Mouse (Mus musculus): Measurements from ENCODE around the gene Habp2.

Gene Habp2

DNA sequence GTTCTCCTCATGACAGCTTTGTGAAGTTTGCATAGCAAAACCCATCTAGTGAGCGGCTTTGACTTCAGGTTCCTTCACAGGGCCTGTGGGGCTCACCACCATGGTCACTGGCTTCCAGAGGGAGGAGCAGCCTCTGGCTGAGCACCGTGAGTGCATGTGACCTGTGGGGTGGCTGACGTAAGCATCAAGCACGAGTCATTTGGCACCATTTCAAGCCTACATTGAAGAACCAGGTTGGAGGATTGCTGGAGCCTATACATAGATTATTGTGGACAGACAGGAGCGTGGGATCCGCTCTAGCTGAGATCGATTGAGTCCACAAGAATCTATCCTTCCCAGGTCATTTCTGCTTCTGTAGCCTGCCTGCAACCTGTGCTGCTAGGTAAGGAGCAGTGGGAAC is at the start of gene Habp2:
Habp2 (plus strand) TSS at position 272 of the 400 bp plus-strand sequence.
- no peak for DNase-seq (ENCODE audit: low read depth, low spot score)

DNA sequence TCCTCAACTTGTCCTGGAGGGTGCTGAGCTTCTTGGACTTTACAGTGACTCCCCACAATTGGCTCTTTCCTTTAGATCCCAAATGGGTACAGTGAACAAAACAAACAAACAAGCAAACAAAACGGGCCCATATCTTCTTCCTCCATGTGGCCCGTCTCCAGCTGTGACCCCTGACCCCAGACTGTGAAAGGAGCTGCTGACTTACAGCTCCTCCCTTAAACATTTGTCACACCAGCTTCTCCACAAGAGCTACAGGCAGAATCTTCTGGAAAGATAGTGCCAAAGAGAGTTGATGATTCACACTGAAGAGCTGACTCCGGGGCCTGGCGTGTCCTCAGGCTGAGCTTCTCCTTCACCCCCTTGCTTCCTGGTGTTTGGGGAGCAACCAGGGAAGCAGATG is 48.4 kb upstream of the Habp2 start:
- DNase-seq (ENCODE audit: low read depth, low spot score): no peak

DNA sequence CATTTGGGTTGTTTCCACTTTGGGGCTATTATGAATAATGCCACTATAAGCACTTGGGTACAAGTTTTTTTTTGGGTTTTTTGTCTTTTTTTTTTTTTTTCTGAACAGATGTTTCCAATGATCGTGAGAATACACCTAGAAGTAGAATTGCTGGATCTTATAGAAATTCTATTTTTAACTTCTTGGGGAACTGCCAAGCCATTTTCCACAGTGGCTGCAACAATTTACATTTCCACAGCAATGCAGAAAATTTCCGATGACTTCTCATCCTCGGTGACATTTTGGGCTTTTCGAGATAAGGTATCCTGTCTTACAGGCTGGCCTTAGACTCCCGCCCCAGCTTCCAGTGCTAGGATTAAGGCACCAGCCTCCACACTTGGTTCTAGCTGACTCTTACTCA is 41.7 kb upstream of the Habp2 start:
- DNase-seq (ENCODE audit: low read depth, low spot score): no peak

GRCm38 (mm10) chr19:56252815-56253214 is 34.1 kb upstream of the Habp2 start:
- no peak for DNase-seq (ENCODE audit: low read depth, low spot score)

DNA sequence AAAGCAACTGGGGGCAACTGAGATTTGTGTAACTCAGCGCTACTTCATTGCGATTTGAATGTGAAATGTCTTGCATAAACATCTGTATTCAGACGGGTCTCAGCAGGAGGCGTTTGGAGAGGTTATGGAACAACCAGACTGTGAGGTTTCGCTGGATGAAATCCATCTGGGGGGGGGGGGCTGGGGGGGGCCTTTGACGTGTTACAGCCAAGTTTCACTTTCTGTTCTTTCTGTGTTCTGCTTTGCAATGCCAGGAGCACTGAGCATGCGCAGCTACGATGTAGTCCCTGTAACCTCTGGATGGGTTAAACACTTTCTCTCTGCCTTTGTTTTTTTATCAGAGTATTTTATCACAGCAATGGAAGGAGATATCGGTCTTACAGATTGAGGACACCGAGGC is 33.7 kb upstream of the Habp2 start:
- no peak for DNase-seq (ENCODE audit: low read depth, low spot score)

GRCm38 (mm10) chr19:56254751-56255150 is 32.2 kb upstream of the Habp2 start:
- DNase-seq (ENCODE audit: low read depth, low spot score): peak; percentile 16

GRCm38 (mm10) chr19:56255506-56255905 is 31.4 kb upstream of the Habp2 start:
- DNase-seq (ENCODE audit: low read depth, low spot score): peak; percentile 46

DNA sequence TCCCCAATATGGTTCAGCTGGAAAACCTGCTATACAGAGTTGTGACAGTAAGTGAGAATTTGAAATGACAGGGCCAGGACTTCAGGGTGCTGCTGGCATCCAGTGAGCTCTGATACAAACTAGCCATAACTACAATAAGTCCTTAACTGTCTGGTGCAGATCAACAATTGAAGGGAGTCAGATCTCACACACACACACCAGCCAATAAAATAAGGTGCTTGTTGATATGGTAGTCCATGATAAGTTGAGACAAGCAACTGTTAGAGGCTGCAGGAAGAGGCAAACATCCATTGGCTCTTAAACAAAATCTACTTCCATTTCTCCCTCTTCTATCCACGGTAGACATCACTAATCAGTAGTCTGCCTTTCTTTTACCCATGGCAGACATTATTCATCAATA is 30.7 kb upstream of the Habp2 start:
- peak; percentile 6 for DNase-seq (ENCODE audit: low read depth, low spot score)

GRCm38 (mm10) chr19:56256741-56257140 is 30.2 kb upstream of the Habp2 start:
- peak; percentile 71 for DNase-seq (ENCODE audit: low read depth, low spot score)

DNA sequence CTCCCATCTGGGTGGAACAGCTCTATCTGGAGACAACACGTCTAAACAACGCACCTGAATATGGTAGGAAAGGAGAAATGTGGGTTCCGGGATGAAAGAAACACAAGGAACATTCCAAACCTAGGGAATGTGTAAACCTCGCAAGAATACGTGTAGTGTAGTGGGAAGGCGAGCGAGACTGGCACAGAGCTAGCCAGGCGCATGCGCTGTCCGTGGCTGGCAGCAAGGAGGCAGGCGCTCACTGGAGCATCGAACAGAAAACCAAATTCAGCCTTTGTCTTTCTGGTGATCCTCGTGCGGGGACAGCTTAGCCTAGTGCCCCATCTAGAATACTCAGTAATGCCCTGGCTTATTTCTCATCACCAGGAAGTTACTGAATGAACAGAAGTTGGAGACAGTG is 23.2 kb upstream of the Habp2 start:
- no peak for DNase-seq (ENCODE audit: low read depth, low spot score)

- no peak for DNase-seq (ENCODE audit: low read depth, low spot score)
Measured at GRCm38 (mm10) chr19:56264175-56264574, 22.8 kb upstream of the Habp2 start.

- DNase-seq (ENCODE audit: low read depth, low spot score): peak; percentile 68
Measured at GRCm38 (mm10) chr19:56265149-56265548, 21.8 kb upstream of the Habp2 start.

DNA sequence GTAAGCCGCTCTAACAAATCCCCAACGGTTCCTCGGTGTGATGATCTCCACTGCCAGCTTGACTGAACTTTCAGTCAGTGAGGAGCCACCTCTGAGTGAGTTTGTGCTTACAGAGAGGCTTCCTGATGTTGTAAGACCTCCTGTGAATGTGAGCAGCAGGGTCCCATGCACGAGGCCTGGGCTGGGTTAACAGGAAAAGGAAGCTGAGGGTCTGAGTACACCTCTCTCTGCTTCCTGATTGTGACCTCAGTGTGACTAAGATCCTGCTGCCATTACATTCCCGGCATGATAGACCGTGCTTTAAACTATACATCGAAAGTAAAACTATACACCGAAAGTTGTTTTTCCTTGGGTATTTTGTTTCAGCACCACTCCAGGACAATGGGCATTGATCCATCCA is 14.9 kb upstream of the Habp2 start:
- no peak for DNase-seq (ENCODE audit: low read depth, low spot score)

DNA sequence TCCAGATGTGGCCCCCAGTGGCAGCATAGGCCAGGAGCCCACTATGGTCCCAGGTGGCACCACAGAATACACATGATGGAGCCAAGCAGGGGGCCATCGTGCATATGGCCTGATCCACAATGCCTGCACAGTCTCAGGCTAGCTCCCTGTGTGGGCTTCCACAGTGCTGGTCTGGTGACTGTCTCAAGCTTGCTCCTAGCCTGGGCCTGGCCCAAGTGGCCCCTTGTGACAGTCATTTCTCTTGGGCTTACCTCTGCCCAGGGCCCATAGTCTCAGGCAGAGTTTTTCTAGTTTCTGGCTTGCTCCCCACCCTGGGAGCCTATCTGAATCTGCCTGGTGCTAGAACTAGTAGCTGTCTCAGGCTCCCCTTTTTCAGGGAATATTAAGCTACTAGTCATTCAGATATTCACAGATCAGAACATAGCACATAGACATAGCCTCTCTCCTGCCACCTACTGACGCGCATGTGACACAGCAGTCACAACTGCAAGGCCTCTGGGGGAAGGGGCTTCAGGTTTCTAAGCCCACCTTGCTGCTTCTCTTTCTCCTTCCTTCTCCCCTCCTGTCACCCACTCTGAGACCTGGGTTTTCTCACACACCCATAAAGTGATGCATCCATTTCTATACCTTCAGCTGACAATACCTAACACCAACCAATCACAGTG is 9.7 kb upstream of the Habp2 start:
- peak; percentile 16 for DNase-seq (ENCODE audit: low read depth, low spot score)

- DNase-seq (ENCODE audit: low read depth, low spot score): no peak
Measured at GRCm38 (mm10) chr19:56277951-56278350, 9.0 kb upstream of the Habp2 start.

DNA sequence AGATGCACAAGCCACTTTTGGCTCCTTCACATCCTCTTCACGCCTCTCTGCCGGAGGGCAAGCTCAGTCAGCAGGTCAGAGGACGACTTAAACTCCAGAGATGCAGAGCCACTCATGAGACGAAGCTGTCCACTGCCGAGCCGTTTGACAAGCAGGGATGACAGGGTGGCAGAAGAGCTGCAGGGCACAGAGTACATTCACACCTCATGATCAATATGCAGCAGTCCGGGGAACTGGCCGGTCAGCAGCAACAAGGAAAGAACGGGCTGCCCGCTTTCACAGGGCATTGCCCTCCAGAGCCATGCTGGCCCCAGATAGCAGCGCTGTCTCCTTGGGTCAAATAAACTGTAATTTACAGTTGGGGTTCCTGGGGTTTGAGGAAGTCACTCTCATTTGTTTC is 8.6 kb upstream of the Habp2 start:
- DNase-seq (ENCODE audit: low read depth, low spot score): no peak

DNA sequence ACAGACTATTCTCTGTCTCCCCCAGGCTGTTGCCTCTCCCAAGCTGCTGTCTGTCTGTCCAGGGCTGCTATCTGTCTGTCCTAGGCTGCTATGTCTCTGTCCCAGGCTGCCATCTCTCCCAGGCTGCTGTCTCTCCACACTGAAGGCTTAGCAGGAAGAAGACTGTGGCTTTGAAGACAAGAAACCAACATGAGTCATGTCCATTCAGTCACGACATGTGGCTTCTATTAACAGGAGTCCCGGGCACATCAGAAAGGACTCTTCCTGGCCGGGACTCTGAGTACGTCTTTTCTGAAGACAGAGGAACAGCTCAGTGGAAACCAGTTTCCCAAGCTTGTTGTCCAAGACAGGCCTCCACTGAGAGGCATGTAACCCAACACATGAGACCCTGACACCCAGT is 1.7 kb upstream of the Habp2 start:
- no peak for DNase-seq (ENCODE audit: low read depth, low spot score)

GRCm38 (mm10) chr19:56287580-56288367 is 837 bp downstream of the Habp2 start:
- DNase-seq (ENCODE audit: low read depth, low spot score): no peak

DNA sequence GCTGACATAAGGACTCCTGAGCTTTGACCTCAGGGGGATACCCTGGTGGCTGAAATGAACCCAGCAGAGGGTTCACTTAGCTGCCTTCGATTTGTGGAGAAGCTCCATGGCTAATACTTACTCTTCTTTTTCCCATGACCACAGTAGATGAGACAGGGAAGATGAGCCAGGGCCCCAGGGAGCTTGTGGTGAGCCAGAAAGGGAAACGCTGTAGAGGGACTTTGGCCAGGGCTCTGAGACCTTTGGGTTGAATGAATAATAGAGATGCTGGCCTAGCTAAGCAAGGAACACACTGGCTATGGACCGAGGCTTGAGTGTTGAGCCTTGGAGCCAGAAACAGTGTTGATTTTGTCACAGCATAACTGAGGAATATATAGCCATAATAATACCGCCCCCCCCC is 1.5 kb downstream of the Habp2 start:
- DNase-seq (ENCODE audit: low read depth, low spot score): no peak

DNA sequence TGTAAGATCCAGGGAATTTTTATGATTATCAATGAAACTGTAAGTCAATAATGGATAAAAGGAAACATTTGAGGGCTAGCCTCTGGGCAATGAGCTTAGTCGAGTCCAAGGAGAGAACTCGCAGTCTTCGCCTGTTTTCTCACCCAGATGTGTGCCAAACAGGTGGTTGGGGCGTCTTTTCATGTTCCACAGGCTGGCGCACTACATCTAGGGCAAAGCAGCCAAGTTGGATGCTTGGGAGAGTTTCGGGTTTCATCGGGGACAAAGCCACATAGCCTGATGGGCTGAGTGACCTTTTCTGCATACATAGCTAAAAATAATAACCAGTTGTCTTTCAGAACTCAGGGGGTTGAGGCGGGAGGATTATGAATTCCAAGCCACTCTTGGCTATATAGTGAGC is 2.7 kb downstream of the Habp2 start:
- DNase-seq (ENCODE audit: low read depth, low spot score): no peak

DNA sequence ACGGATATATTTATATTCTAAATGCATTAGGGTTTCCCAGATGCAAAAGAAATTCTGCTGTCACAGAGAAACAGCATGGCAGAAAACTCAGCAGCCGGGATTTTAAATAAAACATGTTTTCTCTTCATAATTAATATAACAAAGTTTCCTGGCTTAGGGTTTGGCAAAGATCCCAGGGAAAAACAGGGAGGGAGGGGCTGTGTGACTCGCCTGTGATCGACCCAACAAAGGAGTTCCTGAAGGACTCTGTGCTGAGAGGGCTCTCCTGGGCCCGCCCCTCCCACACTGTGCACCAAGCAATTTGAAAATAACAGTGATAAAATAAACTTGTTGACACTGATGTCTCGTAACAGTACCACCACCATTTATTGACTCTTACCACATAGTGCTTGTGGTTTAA is 5.0 kb downstream of the Habp2 start:
- DNase-seq (ENCODE audit: low read depth, low spot score): no peak

DNA sequence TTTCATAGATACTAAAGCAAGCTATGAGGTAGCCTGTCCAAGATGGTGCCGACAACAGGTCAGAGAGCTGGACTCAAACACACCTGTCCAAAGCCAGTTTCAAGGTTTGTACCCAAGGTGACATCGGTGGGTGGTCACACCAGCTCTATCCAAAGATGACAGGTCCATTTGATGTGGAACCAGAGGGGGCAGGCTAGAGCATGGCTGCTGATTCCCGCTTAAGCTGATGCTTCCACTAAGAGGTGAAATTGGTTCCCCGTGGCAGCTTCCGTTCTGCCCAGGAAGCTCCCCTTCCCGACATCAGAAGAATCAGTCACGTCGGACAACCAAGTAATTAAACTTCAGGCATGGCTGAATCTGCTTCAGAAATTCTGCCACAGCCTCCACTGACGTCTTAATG is 5.4 kb downstream of the Habp2 start:
- peak; percentile 6 for DNase-seq (ENCODE audit: low read depth, low spot score)

DNA sequence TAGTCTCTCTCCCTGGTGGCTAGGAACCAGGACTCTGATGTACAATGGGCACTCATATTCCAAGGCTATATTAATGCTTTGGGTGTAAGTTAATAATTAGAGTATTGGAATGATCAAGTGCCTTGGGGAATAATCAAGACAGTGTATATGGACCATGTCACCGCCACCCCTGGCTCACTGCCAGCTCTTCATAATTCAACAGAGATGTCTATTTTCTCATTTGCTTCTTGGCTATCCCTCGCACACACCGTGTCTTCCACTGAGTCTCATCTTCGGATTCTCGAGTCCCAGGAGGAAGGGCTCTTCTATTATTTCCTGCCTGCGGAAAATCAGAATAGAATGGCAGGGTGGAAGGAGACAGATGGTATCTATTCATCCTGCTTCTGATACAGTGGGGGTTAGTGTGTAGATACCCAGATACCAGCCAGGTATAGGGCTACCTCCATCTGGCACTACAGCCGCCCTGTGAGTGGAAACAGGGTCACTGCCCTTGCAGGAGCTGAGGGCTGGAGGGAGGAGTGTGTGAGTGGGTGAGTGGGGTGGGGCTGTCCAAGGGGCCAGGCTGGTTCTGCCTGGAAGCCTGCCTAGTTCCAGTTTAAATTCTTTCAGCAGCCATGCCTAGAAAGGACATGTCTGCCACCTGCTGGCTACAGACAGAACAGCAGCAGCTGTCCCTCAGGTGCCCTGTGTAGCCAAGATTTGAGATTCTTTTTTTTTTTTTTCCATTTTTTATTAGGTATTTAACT is 7.9 kb downstream of the Habp2 start:
- DNase-seq (ENCODE audit: low read depth, low spot score): peak; percentile 49
